Mouse (Mus musculus) neural tube, embryonic 11.5 days (tissue): Measurements from ENCODE around the gene Nol8. TPM values are rescaled to one million over a fixed set of nuclear protein-coding genes. Genes with fewer than 3 reads are reported as not detected.

Experiments used
- ATAC-seq: fragments of 200-750 bp; cut with Nextera tagmentation; 2 replicates; pipeline ENCODE4 v1.8.0; 2017; ENCODE audit warnings: moderate number of reproducible peaks, mild to moderate bottlenecking, moderate TSS enrichment, moderate library complexity; ENCODE audit not compliant: insufficient read depth, low FRiP score, low TSS enrichment
- DNase-seq: peaks from one replicate; pipeline ENCODE4 v3.0.0-alpha.2; 2015; ENCODE audit warnings: low spot score
- H3K27ac ChIP-seq: fragments of 300-500 bp; sonication (generic); 2 replicates; pipeline ENCODE4 v1.5.1; 2014; ENCODE audit warnings: low read depth, mild to moderate bottlenecking, low read length
- H3K27me3 ChIP-seq: fragments of 300-500 bp; sonication (generic); 2 replicates; pipeline ENCODE4 v1.6.1; 2014; ENCODE audit warnings: mild to moderate bottlenecking, low read length, mixed read lengths; ENCODE audit not compliant: control insufficient read depth, insufficient read depth
- H3K36me3 ChIP-seq: fragments of 300-500 bp; sonication (generic); 2 replicates; pipeline ENCODE4 v1.6.1; 2014; ENCODE audit warnings: mild to moderate bottlenecking, low read length, moderate library complexity, mixed read lengths; ENCODE audit not compliant: control insufficient read depth, insufficient read depth
- H3K4me1 ChIP-seq: fragments of 300-500 bp; sonication (generic); 2 replicates; pipeline ENCODE4 v1.6.1; 2014; ENCODE audit warnings: low read length, mixed read lengths; ENCODE audit not compliant: control insufficient read depth, insufficient read depth
- H3K4me2 ChIP-seq: fragments of 300-500 bp; sonication (generic); 2 replicates; pipeline ENCODE4 v1.6.1; 2014; ENCODE audit warnings: low read depth, mild to moderate bottlenecking, moderate library complexity
- H3K4me3 ChIP-seq: fragments of 300-500 bp; sonication (generic); 2 replicates; pipeline ENCODE4 v1.5.1; 2014; ENCODE audit warnings: low read depth, low read length
- H3K9ac ChIP-seq: fragments of 300-500 bp; sonication (generic); 2 replicates; pipeline ENCODE4 v1.6.1; 2014; ENCODE audit warnings: mild to moderate bottlenecking, low read length
- H3K9me3 ChIP-seq: fragments of 300-500 bp; sonication (generic); 2 replicates; pipeline ENCODE4 v1.6.1; 2016; ENCODE audit warnings: low read length; ENCODE audit not compliant: control insufficient read depth
- WGBS: fragments of 180-500 bp; shearing (Covaris S2); extraction: QIAGEN DNeasy Blood & Tissue Kit; methylation state at CpG from one replicate; pipeline ENCODE4 v1.1.7; 2014; 5-methylcytosine and 5-hydroxymethylcytosine counted together
- polyA plus RNA-seq: library from polyadenylated mRNA; unstranded; fragments of >200 nt; fragmentation: Nextera tagmentation; extraction: Ambion mirVana; gene quantifications from 2 replicates; pipeline ENCODE4 v1.2.1, GENCODE M21; 2014

Nol8 gene
- polyA plus RNA-seq, 1 experiment from 2014 or later, result 20.3 TPM

- 7% methylated on average over 26 of the region's 26 CpGs for WGBS
- DNase-seq, result peak; percentile 99
- peak; percentile 100 for ATAC-seq
- H3K27me3 ChIP-seq, result no peaks in the 10 kb centered on the region
- H3K4me3 ChIP-seq, result peak within 1 kb of the TSS; percentile 97
- 0 out of 2 replicates have a peak within 1 kb of the TSS, but pooled peaks have one; percentile 39 for H3K27ac ChIP-seq
- H3K9ac ChIP-seq, result peak within 1 kb of the TSS; percentile 89
- H3K4me1 ChIP-seq, result peaks cover 5% of the 10 kb centered on the region; the same call in 1 of the 2 replicates
- H3K36me3 ChIP-seq, result no peaks in the 10 kb centered on the region
- no peaks in the 10 kb centered on the region for H3K9me3 ChIP-seq
- peak within 1 kb of the TSS; percentile 66 for H3K4me2 ChIP-seq
These were observed 28.7 kb downstream of the Nol8 start, which contains the start of gene Iars for GRCm38 (mm10) chr13:49681351-49682232. Iars (plus strand) TSS chr13:49682100.

- Histone ChIP-seq H3K4me2 (peak overlapping the region; percentile 66), H3K4me1 (peaks cover 5% of the 10 kb centered on the region; the same call in 1 of the 2 replicates), H3K27me3 (no peaks in the 10 kb centered on the region), H3K36me3 (0 out of 2 replicates have a peak, but pooled peaks cover under 1% of the 10 kb centered on the region), H3K9ac (peak overlapping the region; percentile 89), H3K27ac (0 out of 2 replicates have a peak overlapping the region, but pooled peaks have one; percentile 39), H3K4me3 (peak overlapping the region; percentile 97), H3K9me3 (no peaks in the 10 kb centered on the region)
- 1% methylated on average over 20 of the region's 20 CpGs for WGBS
- ATAC-seq (peak; percentile 1), DNase-seq (no peak)
These were observed 29.5 kb downstream of the Nol8 start for GRCm38 (mm10) chr13:49682233-49682846.

GRCm38 (mm10) chr13:49684266-49684665 is 31.4 kb downstream of the Nol8 start:
- no peak overlapping the region for H3K9ac ChIP-seq
- peaks cover 5% of the 10 kb centered on the region; the same call in 1 of the 2 replicates for H3K4me1 ChIP-seq
- H3K4me3 ChIP-seq, result no peak overlapping the region
- no peaks in the 10 kb centered on the region for H3K9me3 ChIP-seq
- peaks cover 5% of the 10 kb centered on the region; the same call in 1 of the 2 replicates for H3K36me3 ChIP-seq
- H3K27ac ChIP-seq, result 0 out of 2 replicates have a peak overlapping the region, but pooled peaks have one; percentile 14
- no peak for ATAC-seq
- 58% methylated on average over 4 of the region's 4 CpGs for WGBS
- H3K4me2 ChIP-seq, result peak overlapping the region; percentile 6; the same call in 1 of the 2 replicates
- no peak for DNase-seq
- no peaks in the 10 kb centered on the region for H3K27me3 ChIP-seq

GRCm38 (mm10) chr13:49691056-49691455 is 38.2 kb downstream of the Nol8 start:
- Histone ChIP-seq H3K9ac (no peak overlapping the region), H3K27me3 (no peaks in the 10 kb centered on the region), H3K4me3 (no peak overlapping the region), H3K4me1 (no peaks in the 10 kb centered on the region), H3K4me2 (no peak overlapping the region), H3K27ac (no peak overlapping the region), H3K36me3 (peaks cover 17% of the 10 kb centered on the region; the same call in 1 of the 2 replicates), H3K9me3 (no peaks in the 10 kb centered on the region)
- DNase-seq (no peak), ATAC-seq (no peak)
- 93% methylated on average over 5 of the region's 5 CpGs for WGBS

- no peak overlapping the region for H3K4me2 ChIP-seq
- no peak overlapping the region for H3K4me3 ChIP-seq
- DNase-seq, result no peak
- WGBS, result 93% methylated on average over 11 of the region's 11 CpGs
- ATAC-seq, result no peak
- no peak overlapping the region for H3K9ac ChIP-seq
- H3K4me1 ChIP-seq, result no peaks in the 10 kb centered on the region
- H3K27me3 ChIP-seq, result no peaks in the 10 kb centered on the region
- H3K27ac ChIP-seq, result no peak overlapping the region
- peaks cover 8% of the 10 kb centered on the region for H3K36me3 ChIP-seq
- no peaks in the 10 kb centered on the region for H3K9me3 ChIP-seq
These were observed 50.4 kb downstream of the Nol8 start for GRCm38 (mm10) chr13:49703216-49703779.

- Histone ChIP-seq H3K27me3 (no peaks in the 10 kb centered on the region), H3K4me2 (no peak overlapping the region), H3K27ac (peak overlapping the region; percentile 44), H3K9ac (no peak overlapping the region), H3K4me1 (no peaks in the 10 kb centered on the region), H3K36me3 (peaks cover 16% of the 10 kb centered on the region), H3K4me3 (no peak overlapping the region), H3K9me3 (no peaks in the 10 kb centered on the region)
- DNase-seq (peak; percentile 65), ATAC-seq (peak; percentile 91)
- 63% methylated on average over 3 of the region's 3 CpGs for WGBS
These were observed 53.3 kb downstream of the Nol8 start for GRCm38 (mm10) chr13:49706032-49706690.

- peaks cover 18% of the 10 kb centered on the region for H3K36me3 ChIP-seq
- WGBS, result 95% methylated on average over 8 of the region's 8 CpGs
These were observed 55.4 kb downstream of the Nol8 start for GRCm38 (mm10) chr13:49708311-49708710.

GRCm38 (mm10) chr13:49712047-49712721 is 59.3 kb downstream of the Nol8 start:
- WGBS, result 97% methylated on average over 12 of the region's 12 CpGs
- Histone ChIP-seq H3K4me1 (no peaks in the 10 kb centered on the region), H3K9ac (no peak overlapping the region), H3K36me3 (peaks cover 29% of the 10 kb centered on the region), H3K27ac (no peak overlapping the region), H3K27me3 (no peaks in the 10 kb centered on the region), H3K4me3 (no peak overlapping the region), H3K9me3 (no peaks in the 10 kb centered on the region), H3K4me2 (no peak overlapping the region)
- DNase-seq (no peak), ATAC-seq (no peak)

More at GRCm38 (mm10) chr13:49708311-49708710, 55.4 kb downstream of the Nol8 start:
- no peak overlapping the region for H3K4me2 ChIP-seq
- H3K9ac ChIP-seq, result no peak overlapping the region
- DNase-seq (no peak), ATAC-seq (no peak)
- no peaks in the 10 kb centered on the region for H3K27me3 ChIP-seq
- no peak overlapping the region for H3K4me3 ChIP-seq
- H3K27ac ChIP-seq, result no peak overlapping the region
- H3K9me3 ChIP-seq, result no peaks in the 10 kb centered on the region
- no peaks in the 10 kb centered on the region for H3K4me1 ChIP-seq
